Mouse (Mus musculus) kidney, embryonic 14.5 days (tissue): ENCODE measurements at regions not wholly inside any gene's neighbourhood (a gene's known extent, or its start where the extent isn't known, plus 50 kb on each side); places are given as distances from the start of the nearest gene placed in this dataset.

Experiments used
- ATAC-seq: fragments of 200-750 bp; cut with Nextera tagmentation; 2 replicates; pipeline ENCODE4 v1.8.0; 2017; ENCODE audit warnings: moderate number of reproducible peaks, mild to moderate bottlenecking, moderate TSS enrichment, moderate library complexity; ENCODE audit not compliant: low FRiP score, low TSS enrichment
- H3K27ac ChIP-seq: fragments of 300-500 bp; sonication (generic); 2 replicates; pipeline ENCODE4 v1.5.1; 2014; ENCODE audit warnings: low read depth, mild to moderate bottlenecking, low read length, moderate library complexity, mixed read lengths
- H3K27me3 ChIP-seq: fragments of 300-500 bp; sonication (generic); 2 replicates; pipeline ENCODE4 v1.6.1; 2014; ENCODE audit warnings: mild to moderate bottlenecking, low read length; ENCODE audit not compliant: control insufficient read depth, insufficient read depth
- H3K36me3 ChIP-seq: fragments of 300-500 bp; sonication (generic); 2 replicates; pipeline ENCODE4 v1.6.1; 2014; ENCODE audit warnings: low read length, mixed read lengths; ENCODE audit not compliant: control insufficient read depth, insufficient read depth
- H3K4me1 ChIP-seq: fragments of 300-500 bp; sonication (generic); 2 replicates; pipeline ENCODE4 v1.6.1; 2014; ENCODE audit warnings: low read length, mixed read lengths; ENCODE audit not compliant: control insufficient read depth, insufficient read depth
- H3K4me2 ChIP-seq: fragments of 300-500 bp; sonication (generic); replicated peaks from 2 replicates; pipeline ENCODE4 v1.6.1; 2014; ENCODE audit warnings: low read depth, mild to moderate bottlenecking, low read length
- H3K4me3 ChIP-seq: fragments of 300-500 bp; sonication (generic); 2 replicates; pipeline ENCODE4 v1.5.1; 2014; ENCODE audit warnings: mild to moderate bottlenecking, low read length
- H3K9ac ChIP-seq: fragments of 300-500 bp; sonication (generic); 2 replicates; pipeline ENCODE4 v1.6.1; 2014; ENCODE audit warnings: low read depth, mild to moderate bottlenecking, low read length, moderate library complexity
- H3K9me3 ChIP-seq: fragments of 300-500 bp; sonication (generic); 2 replicates; pipeline ENCODE4 v1.6.1; 2016; ENCODE audit warnings: low read length; ENCODE audit not compliant: control insufficient read depth
- WGBS: fragments of 180-500 bp; shearing (Covaris S2); extraction: QIAGEN DNeasy Blood & Tissue Kit; methylation state at CpG from one replicate; pipeline ENCODE4 v1.1.7; 2014; 5-methylcytosine and 5-hydroxymethylcytosine counted together

DNA sequence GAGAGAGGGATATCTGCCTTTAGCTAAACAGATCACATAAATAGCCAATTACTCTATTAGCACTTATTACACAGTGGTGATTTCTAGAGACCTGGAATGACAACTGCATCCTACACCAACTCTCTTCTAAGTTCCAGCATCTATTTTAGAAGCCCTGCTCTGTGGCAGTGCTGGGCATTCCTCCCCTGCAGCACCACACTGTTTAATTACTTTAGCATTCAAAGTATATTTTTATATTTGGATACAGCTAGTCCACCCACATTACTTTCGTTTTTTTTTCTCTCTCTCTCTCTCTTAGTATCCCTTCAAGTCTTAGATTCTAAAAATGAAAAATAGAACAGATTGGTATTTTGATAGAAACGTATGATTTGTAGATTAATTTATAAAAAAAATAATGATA is 250.1 kb downstream of the Nova1 start:
- no peak overlapping the region for H3K9ac ChIP-seq

GRCm38 (mm10) chr12:46566324-46566723 is 252.4 kb downstream of the Nova1 start:
- no peaks in the 10 kb centered on the region for H3K4me1 ChIP-seq
- H3K4me3 ChIP-seq = no peak overlapping the region
- no peaks in the 10 kb centered on the region for H3K36me3 ChIP-seq
- H3K9me3 ChIP-seq = no peaks in the 10 kb centered on the region
- WGBS = 71% methylated on average over 2 of the region's 2 CpGs
- no peak for ATAC-seq
- no peak overlapping the region for H3K27ac ChIP-seq
- no peaks in the 10 kb centered on the region for H3K27me3 ChIP-seq
- no peak overlapping the region for H3K9ac ChIP-seq
- no peak overlapping the region for H3K4me2 ChIP-seq

More for the DNA sequence above, 250.1 kb downstream of the Nova1 start:
- Histone ChIP-seq H3K4me1 (no peaks in the 10 kb centered on the region), H3K4me2 (no peak overlapping the region), H3K27me3 (no peaks in the 10 kb centered on the region), H3K36me3 (no peaks in the 10 kb centered on the region), H3K9me3 (no peaks in the 10 kb centered on the region), H3K4me3 (no peak overlapping the region), H3K27ac (no peak overlapping the region)
- 81% methylated on average over 2 of the region's 2 CpGs for WGBS
- no peak for ATAC-seq

DNA sequence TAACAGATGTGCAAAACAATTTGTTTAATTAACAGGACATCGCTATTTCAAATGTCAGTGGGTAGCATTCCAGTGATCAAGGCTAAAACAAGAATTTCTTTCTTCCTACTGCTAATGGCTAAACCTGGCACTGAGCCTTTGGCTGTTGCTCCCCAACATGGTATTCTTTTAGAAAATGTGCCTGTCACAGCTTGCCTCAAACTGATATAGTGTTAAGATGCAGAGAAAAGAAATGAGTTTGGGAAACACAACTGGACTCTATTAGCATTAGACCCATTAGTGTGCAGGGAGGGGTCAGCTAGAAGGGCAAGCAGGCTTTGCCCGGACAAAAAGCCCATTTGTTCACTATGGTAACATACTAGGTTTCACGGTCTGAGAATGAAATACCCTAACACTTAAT is 297.8 kb downstream of the Nova1 start:
- Histone ChIP-seq H3K36me3 (no peaks in the 10 kb centered on the region), H3K9ac (no peak overlapping the region), H3K4me3 (no peak overlapping the region), H3K27ac (no peak overlapping the region), H3K9me3 (no peaks in the 10 kb centered on the region), H3K27me3 (no peaks in the 10 kb centered on the region), H3K4me2 (no peak overlapping the region), H3K4me1 (no peaks in the 10 kb centered on the region)
- ATAC-seq = no peak
- WGBS = 77% methylated on average over 3 of the region's 3 CpGs

DNA sequence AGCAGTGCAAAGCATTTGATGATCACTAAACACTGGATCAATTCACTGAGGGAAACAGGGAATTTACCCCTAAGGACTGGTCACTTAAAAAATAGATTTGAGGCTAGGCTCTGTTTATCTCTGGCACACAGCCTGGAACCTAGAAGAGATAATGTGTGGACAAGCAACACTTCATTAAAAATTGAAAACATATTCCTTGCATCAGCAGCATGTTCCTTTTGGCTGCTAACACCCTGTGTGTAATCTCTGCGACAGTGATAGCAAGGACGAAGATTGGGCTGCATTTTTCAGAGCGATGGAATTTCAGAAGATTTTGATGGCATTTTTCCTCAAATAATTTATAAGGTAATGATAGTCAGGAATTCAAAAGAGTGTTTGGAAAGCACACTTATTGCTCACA is 310.9 kb downstream of the Nova1 start:
- no peak for ATAC-seq

GRCm38 (mm10) chr12:46492465-46492864 is 326.3 kb downstream of the Nova1 start:
- WGBS = 92% methylated on average over 6 of the region's 6 CpGs
- Histone ChIP-seq H3K4me1 (no peaks in the 10 kb centered on the region), H3K9me3 (no peaks in the 10 kb centered on the region), H3K9ac (no peak overlapping the region), H3K27ac (no peak overlapping the region), H3K27me3 (no peaks in the 10 kb centered on the region), H3K4me2 (no peak overlapping the region), H3K4me3 (no peak overlapping the region), H3K36me3 (no peaks in the 10 kb centered on the region)
- no peak for ATAC-seq

More for the DNA sequence above, 310.9 kb downstream of the Nova1 start:
- no peaks in the 10 kb centered on the region for H3K4me1 ChIP-seq
- no peak overlapping the region for H3K4me2 ChIP-seq
- H3K27ac ChIP-seq = no peak overlapping the region
- WGBS = 90% methylated on average over 3 of the region's 3 CpGs
- peaks cover 2% of the 10 kb centered on the region; the same call in 1 of the 2 replicates for H3K9me3 ChIP-seq
- no peak overlapping the region for H3K4me3 ChIP-seq
- no peak overlapping the region for H3K9ac ChIP-seq
- H3K36me3 ChIP-seq = no peaks in the 10 kb centered on the region
- H3K27me3 ChIP-seq = no peaks in the 10 kb centered on the region

- Histone ChIP-seq H3K27ac (no peak overlapping the region), H3K4me2 (no peak overlapping the region), H3K9ac (no peak overlapping the region), H3K9me3 (no peaks in the 10 kb centered on the region), H3K4me1 (no peaks in the 10 kb centered on the region), H3K27me3 (no peaks in the 10 kb centered on the region), H3K36me3 (no peaks in the 10 kb centered on the region), H3K4me3 (no peak overlapping the region)
- ATAC-seq = no peak
Measured at GRCm38 (mm10) chr12:46450888-46451287, 367.8 kb downstream of the Nova1 start.

DNA sequence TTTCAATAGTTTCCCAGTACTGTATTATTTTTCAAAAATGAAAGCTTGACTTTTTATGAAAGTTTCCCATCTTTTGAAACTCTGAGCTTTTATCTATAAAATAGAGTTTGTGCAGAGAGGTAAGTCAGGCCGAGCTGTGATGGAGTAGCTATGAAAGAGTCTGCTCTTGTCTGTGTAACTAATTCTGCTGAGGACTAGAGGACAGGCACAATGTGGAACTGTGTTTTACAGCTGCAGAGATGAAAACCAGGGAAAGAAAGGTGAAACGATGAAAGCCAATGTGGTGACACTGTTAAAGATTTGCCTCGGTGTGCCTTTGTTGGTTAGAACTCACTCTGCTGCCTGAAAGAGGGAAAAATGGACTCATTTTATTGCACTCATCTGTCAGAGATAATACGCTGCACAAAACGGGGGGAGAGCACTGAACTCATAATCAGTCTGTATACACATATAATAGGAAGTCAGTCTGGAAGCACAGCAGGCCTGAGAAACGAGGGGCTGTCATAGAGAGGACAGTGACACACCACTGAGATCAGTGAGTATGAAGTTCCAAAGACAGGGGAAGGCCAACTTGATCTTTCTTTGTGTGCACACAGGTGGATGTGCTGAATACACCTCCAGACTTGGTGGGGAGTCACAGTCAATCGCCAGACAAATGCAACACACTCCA is 373.9 kb downstream of the Nova1 start:
- 81% methylated on average over 7 of the region's 7 CpGs for whole genome bisulfite sequencing
- Histone ChIP-seq H3K9me3 (no peaks in the 10 kb centered on the region), H3K4me3 (no peak overlapping the region), H3K27me3 (no peaks in the 10 kb centered on the region), H3K36me3 (no peaks in the 10 kb centered on the region), H3K27ac (no peak overlapping the region), H3K4me2 (no peak overlapping the region), H3K4me1 (no peaks in the 10 kb centered on the region), H3K9ac (no peak overlapping the region)
- ATAC-seq = no peak

DNA sequence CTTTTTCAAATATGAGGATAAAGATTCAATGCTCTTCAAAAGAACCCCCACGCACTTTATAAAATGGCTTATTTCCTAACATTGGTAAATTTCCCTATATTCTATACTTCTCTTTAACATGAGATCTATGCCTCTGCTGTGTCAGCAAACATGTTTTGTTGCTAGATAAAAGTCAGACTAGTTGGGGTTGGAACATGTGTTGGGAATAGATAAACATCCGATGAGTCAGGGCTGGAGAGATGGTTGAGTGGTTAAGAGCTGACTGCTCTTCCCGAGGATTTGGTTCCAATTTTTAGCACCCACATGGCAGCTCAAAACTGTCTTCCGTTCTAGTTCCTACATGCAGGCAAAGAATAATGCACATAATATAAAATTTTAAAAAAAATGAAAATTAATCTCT is 399.1 kb downstream of the Nova1 start:
- no peak overlapping the region for H3K4me3 ChIP-seq
- H3K36me3 ChIP-seq = no peaks in the 10 kb centered on the region
- 80% methylated on average over 4 of the region's 4 CpGs for WGBS
- no peaks in the 10 kb centered on the region for H3K27me3 ChIP-seq
- H3K9ac ChIP-seq = no peak overlapping the region
- no peaks in the 10 kb centered on the region for H3K9me3 ChIP-seq
- no peak for ATAC-seq
- H3K4me2 ChIP-seq = no peak overlapping the region
- H3K4me1 ChIP-seq = no peaks in the 10 kb centered on the region
- H3K27ac ChIP-seq = no peak overlapping the region

- ATAC-seq = no peak
- Histone ChIP-seq H3K4me3 (no peak overlapping the region), H3K9me3 (no peaks in the 10 kb centered on the region), H3K4me1 (no peaks in the 10 kb centered on the region), H3K4me2 (no peak overlapping the region), H3K27me3 (no peaks in the 10 kb centered on the region), H3K36me3 (no peaks in the 10 kb centered on the region), H3K9ac (no peak overlapping the region), H3K27ac (no peak overlapping the region)
- 89% methylated on average over 4 of the region's 4 CpGs for WGBS
Measured at GRCm38 (mm10) chr12:46418990-46419389, 399.7 kb downstream of the Nova1 start.
